Mouse (Mus musculus): ENCODE measurements around the gene Pbx1. TPM values are rescaled to one million over a fixed set of nuclear protein-coding genes. Genes with fewer than 3 reads are reported as not detected.

Gene Pbx1
- total and polyA plus RNA-seq, 3 experiments = 66.2 to 210 (median 148) TPM

DNA sequence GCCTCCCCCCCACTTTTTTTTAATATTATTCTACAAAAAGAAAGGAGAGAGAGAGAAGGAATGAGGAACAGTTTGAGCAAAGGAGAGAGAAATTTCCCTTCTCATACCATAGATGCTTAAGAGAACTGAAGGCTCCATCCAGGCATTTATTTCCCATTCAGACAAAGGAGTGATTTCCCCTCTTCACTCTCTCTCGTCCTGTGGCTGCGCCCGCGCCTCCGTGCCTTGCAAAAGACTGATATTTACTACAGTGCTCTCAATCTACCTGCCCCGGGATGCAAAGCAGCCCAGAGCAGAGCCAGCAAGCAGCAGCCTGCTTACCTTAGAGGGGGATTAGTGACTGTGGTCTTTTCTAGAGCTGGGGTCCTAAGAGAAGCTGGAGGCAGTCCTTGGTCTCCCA, 131.6 kb downstream of the Pbx1 start:
- no peak for DNase-seq

DNA sequence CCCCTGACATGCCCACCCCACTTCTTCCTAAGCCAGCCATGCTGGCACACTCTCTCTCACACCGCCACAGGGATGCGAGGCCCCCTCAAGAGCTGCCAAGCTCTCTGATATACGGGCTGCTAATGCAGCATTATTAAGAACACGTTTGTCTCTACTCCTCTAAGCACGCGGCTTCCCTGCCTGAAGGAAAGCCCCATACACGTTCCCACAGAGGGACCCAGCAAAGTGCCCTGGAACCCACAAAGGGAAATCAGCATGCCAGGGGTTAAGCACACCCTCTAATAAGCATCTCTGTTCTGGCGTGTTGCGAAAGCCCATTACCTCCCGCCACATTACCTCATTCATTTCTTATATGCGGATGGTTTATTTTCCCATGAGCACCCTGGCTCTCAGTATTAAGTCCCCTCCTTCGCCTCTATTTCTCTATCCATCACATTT, 132.1 kb downstream of the Pbx1 start:
- DNase-seq = no peak

DNA sequence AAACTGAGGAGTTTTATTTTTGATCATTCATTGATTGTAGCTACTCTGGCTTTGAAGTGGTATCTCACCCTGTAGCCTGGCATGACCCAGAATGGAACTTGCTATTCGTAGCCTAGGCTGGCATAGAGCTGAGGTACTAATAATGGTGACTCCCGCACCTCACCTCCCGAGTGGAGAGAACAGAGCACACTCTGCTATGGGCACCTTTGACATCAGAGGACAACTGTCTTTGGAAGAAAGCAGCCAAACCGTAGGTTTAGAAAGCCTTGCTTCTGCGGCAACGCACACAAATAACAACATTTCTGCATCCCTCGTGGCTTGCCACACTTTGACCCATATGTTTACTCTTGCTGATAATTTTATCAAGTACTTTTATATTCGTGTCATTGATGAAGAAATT, 132.9 kb downstream of the Pbx1 start:
- no peak for DNase-seq

DNA sequence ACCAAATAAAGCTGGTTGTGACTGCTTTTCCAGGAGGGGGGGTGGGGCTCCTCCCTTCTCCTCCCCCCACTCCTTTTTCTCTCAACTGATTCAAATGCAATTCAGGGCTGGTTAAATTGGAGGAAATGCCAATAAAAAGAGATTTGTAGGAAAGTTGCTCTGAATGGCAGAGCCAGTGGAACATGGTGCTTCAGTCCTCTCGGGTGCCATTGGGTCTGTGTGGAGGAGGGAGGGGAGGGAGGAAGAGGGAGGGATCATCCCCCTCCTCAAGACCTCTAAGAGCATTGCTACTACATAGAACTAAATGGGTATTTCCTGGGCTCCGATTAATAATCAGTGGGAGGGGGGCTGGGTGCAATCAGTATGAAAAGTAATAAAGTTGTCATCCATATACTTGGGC, 135.8 kb downstream of the Pbx1 start:
- no peak for DNase-seq

DNA sequence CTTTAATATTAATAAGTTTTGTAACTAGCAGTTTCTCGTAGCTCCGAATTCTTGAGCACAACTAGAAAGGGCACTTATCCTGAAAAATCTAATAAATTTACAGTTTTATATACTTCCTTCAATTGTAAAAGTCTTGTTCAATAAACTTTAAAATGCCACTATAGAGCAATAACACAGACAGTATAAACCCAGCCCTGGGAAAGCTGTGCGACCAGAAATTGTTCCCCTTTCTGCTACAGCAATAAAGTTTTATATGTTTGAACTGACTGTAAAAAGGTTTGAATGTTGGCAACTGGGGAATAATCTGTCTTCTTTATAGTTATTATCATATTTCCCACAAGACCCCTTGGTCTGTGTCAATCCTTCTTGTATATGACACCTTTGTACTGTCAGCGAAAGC, 136.3 kb downstream of the Pbx1 start:
- no peak for DNase-seq

DNA sequence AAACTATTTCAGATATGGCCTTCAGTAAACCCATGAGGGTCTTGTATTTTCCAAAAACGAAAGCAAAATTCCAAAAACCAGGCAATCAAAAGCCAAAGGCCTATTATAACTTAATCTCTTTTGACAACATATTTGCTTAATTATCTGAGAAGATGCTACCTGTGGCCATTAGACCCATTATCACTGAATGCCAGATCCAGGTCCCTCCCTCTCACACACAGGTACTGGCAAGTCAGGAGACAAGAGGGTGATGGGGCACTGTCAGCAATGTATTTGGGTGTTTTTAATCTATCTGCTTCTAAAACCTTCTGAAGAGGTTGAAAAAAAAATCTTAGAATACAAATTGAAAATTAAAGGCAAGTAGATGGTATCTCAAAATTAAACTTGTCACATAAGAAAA, 138.4 kb downstream of the Pbx1 start:
- no peak for DNase-seq

DNA sequence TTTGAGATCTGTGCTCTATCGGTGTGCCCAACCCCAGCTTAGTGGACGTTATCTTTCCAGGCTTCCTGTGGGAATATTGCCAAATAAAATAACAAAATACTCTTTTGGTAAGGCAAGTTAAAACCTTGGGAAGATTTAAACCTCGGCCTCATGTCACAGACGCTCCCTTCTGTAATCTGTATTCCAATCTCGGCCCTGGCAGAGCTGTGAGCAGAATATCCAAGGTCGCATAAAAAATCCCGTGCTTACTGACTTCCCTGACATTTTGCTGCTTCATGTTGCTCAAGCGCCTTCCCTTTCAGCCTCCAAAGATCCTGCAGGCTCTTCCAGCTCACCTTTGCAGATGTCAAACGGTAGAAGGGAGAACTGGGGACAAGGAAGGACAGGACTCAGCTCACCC, 140.0 kb downstream of the Pbx1 start:
- peak; percentile 82 for DNase-seq

DNA sequence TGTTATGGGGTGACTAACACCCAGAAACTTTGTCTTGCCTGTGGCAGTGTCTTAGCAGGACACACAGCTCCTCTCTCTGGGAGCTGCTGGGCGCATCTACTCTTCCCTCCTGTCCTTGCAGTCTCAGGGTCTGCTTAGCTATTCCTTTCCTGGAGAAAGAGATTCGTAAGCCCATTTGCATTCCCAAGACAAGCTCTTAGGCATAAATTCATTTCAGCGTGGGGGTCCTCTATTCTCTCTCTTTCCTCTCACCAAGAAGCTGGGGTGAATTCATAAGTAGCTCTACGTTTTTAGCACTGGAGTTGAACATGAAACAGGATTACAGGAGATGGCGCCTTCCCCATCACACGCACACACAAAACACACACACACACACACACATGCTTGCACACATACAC, 140.4 kb downstream of the Pbx1 start:
- DNase-seq = no peak

DNA sequence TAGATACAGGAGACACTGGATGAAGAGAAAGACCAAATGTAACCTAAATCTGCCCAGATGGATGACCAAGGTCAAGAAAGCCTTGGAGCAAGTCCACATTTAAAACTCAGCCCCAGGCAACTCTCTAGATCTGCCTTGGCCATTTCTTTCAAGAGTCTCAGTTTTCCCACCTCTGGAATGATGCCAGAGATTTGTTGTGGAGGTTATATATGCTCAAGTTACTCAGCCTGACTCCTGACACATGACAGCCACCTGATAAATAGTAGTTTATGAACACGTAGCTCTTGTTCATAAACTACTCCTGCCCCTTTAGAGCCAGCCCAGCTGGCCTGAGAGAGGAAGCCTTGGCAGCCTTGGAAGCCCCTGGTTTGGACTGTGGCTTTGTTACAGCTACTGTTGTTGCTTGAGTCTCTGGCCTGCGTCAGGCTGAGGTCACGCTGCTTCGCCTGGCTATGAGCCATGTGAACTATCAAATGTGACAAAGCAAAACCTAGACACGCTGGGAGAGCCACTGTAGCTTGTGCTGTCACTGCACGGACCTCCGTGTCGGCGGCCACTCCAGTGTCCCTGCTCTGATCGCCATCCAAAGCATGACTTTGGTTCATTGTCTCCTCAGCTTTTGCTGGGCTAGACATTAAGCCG, 140.9 kb downstream of the Pbx1 start:
- peak; percentile 91 for DNase-seq

DNA sequence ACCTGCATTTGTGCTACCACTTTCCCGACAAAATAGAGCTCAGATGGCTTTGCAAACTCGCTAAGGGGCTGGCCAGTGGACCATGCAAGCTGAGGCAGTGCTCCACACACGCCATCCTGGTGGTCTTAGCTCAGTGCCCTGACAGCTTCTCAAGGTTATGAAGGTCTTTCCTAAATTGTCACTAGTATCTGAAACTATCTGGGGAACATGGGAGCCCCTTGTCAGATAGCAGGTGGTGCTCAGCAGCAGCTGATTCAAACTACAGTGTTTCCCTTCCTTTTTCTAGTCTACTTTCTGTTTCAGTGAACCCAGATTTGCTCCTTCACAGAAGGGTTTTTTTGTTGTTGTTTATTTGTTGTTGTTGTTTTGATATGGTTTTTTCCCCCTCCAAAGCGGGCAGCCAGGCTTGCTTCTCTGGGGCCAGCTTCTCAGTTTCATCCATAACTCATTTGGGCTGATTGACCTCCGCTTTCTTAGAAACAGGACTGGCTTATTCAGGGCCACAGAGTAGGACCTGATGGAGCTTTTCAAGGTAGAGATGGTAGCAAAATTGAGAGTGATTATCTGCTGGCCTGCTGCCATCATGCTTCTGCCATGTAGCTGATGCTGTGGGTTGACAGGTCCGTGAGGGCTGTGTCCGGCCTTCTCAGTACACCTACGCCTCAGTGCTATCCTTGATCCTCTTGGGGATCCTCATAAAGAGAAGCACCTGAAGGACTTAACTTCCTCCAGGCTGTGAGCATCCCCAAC, 141.7 kb downstream of the Pbx1 start:
- peak; percentile 48 for DNase-seq

DNA sequence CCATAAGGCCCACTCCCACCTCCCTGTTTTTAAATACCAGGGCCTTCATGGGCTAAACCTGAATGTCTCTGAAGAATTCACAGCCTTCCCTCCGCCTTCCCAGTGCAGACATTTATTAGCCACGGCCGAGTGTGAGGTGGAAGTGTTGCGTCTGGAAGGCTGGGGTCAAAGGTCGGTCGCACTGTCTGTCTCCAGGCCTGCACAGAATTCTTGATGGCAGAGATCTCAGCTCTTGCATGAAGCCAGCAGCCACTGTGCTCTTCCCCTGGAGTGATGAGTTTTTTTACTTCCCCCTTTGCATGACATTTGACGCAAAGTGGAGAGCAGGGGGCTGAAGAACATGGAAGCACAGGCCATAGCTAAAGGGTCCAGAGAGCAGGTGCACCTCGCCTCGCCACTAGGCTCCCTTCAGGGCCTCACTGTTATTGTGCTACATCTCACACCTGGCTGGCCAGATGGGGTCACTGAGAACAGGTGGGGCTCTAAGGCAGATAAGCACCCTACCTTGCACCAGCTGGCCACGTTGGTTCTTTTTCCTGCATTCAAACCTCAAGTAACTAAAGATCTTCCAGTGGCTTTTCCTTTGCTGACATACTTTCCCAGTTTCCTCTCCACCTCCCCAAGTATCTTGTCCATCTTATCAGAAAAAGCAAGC, 143.1 kb downstream of the Pbx1 start:
- DNase-seq = no peak

DNA sequence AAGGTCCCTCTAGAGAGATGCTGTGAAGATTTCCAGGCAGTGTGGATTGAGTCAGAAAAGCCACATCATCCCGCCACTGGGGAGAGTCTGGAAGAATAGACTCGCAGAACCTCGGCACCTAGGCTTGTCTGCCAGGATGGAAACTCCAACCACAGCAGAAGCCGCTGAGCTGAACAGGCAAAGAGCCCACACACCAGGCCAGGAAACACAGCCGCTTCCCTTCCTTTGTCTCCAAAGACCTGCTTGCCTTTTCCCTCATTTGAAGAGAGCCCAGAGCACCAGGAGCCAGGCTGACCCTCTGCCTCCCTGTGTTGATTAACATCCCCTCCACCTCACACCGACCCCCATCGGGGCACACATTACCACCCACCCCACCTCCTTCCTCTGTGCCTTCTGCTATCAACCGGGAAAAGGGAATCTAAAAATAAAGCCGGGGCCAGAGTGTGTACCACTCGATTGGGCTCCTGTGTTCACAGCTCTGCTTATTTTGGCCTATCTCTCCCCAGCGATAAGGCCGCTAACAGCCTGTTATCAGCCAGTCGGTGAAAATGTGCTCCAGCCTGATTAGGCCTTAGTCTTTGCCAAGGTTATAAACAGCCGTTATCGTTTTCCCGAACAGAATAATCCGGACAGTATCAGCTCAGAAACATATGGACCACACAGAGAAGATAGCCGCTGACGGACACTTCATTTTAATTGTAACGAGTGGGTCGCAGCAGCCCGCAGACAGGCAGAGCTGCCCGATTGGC, 144.1 kb downstream of the Pbx1 start:
- peak; percentile 36 for DNase-seq

DNA sequence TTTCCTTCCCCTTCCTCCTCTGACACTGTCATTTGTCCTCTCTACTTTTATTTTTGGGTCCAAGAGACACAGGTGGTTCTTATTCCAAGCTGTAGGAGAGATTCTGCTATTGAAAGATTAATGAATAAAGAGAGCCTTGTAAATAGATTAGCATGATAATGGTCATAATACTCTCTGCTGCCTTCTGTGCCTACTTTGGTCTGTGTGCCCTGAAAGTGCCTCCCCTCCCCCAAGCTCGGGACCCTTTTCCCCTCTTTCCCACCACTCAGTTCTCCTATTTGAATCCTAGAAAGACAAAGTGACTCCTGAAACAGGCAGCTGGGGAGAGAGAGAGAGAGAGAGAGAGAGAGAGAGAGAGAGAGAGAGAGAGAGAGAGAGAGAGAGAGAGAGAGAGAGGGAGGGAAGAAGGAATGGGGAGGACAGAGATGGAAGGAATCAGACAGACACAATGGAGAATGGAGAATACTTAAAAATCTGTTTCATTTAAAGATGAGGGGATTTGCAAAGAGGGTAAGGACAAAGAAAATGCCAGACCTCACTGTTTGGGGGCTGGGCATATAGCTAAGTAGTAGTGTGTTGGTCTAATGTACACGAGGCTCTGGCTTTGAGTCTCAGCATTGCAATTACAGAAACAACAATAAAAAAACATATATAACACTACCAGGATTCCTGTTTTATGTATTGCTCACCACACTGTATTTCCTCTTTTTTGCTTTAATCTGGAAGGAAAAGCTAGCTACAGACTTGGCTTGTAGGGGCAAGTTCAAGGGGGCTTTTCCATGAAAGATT, 145.0 kb downstream of the Pbx1 start:
- DNase-seq = no peak

DNA sequence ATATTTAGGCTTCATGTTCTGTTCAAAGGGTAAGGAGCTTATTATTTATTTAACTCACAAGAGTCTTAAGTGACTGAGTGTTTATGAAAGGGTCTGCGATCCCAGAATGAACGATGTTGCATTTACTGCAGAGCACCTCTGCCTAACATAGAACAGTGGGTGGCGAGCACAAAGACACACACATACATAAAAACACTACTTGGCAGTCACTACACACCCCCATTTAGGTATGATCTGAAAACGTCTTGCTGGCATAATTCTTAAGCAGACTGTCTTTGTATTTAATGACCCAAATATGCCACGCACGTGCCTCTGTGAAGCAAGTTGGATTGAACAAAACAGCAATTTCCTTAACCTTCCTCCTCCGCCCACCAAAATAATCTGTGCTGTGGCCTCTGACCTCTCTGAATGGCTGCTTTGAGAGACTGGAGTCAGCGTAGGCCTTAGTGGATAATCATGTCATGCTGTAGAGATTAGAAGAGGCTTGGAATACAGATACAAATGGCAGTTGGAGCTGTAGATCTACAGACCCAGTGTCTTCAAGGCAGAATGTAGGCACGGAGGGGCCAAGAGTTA, 147.4 kb downstream of the Pbx1 start:
- DNase-seq = no peak

DNA sequence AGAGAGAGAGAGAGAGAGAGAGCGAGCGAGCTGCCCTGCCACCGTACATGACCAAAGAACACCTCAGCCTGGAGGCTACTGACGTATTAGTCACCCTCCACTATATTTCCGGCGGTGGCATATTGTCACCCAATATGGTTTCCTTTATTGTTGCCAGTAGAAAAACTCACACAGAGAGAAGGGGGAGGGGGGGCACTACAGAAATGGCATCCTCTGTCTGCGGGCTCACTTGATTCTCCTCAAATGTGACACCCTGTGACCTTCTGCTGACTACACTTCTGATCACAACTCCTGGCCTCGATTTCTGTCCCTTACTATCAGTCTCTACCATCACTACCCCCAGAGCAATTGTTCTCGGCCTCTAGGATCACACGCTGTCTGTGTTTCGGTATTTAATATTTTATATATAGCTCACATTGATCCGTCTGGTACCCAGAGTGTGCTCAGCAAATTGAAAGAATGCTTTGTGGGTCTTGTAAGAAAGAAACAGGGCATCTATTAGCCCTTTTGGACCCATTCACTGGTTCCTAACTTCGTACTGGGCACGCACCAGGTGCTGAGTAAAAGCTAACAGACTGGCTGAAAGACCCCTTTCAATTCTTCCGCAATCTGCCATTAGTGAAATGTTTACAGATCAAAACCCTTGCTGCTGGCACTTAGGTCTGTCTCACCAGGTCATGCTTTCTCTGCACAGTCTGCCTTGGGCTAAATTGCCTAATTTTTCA, 148.1 kb downstream of the Pbx1 start:
- no peak for DNase-seq

DNA sequence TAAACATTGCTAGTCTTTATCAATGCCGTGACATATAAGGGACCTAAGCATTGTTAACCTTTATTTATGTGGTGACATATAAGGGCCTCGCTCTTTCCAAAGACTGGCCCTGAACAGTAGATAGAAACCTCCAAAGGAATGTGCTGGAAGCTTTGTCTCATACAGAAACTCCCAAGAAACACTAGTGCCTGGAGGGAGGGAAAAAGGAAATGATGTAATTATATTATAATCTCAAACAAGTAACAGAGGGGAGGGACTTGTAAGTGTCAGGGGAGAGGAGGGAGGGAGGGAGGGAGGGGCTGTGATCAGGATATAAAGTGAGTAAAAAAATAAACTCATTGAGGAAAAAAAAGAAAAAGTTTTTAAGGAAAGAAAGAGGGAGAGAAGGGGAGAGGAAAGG, 148.6 kb downstream of the Pbx1 start:
- DNase-seq = no peak

DNA sequence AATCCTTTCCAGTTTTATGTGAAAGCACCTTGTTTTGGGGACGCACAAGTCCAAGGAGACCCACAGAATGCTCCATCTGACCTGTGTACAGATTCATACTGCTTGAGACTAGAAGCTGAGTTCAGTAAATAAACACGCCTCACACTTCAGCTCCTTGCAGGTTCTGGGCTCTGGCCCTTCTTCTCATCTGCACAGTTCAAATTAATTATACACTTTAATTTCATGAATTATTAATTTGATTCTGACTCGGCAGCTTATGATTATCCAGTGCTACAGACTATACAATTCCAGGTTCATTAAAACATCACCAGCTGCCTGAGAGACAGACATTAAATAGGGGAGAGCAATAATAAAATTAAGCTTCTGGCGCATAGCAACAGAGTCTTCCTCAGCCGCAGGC, 156.4 kb downstream of the Pbx1 start:
- DNase-seq = no peak

DNA sequence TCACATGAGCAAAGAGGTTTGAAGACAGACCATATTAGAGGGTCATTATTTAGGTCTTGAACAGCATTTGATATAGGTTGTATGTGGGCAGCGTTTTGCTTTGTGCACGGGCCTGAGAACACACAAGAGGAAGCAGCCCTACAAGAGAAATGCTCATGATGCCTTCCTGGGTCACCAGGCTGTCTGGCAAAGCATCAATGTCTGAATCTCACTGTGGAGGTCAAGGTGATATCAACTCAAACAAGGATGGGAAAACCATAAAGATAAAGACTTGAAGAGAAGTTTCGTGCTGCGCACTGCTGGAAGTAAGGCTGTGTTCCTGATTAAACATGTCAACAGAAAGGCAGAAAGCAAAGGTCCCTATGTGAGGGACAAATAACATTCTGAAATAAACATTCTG, 157.8 kb downstream of the Pbx1 start:
- no peak for DNase-seq

DNA sequence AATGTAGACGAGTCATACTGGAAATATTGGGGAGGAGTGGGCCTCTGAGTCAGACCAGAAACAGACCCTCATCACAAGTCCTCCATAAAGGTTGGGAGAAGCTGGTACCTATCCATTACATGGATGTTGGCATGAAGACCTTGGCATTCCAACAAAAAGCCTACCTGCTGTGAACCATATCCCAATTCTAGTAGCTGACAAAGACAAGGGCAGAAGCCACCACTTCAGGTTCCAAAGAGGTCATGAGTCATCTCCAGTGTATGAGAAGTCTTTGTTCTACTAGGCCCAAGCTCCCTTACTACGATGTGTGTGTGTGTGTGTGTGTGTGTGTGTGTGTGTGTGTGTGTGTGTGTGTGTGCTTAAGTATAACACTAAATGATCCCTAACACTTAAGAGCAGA, 160.0 kb downstream of the Pbx1 start:
- no peak for DNase-seq

DNA sequence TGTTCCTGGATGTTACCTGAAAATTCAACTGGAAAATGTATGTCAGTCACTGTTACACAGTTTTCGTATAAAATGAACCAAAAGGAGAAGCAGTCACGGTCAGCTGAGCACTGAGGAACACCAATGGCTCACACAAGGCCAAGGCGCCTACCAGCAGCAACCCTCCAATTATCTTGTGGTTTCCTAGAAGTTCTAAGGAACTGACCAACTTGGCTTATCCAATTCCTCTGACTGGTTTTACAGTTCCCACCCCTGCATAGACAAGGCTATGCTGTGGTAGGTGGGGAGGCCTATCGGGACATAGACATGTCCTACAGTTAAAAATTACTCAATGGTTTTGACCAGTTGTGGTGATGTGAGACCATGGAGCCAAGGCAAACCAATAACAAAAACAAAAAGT, 160.9 kb downstream of the Pbx1 start:
- no peak for DNase-seq

Data from adrenal gland, adult 2 months (tissue).